Mouse (Mus musculus): ENCODE measurements around the gene Vash2. TPM values are rescaled to one million over a fixed set of nuclear protein-coding genes. Genes with fewer than 3 reads are reported as not detected.
"Not testable (repeated sequence)": the region's sequence is repeated elsewhere in the genome, so short reads cannot be mapped to it uniquely, and the experiment has no call there.

Vash2 gene
- 14.0 and 15.7 TPM in 2 replicates for polyA plus RNA-seq (2015; fragmentation: Nextera tagmentation; extraction: Ambion mirVana)

DNA sequence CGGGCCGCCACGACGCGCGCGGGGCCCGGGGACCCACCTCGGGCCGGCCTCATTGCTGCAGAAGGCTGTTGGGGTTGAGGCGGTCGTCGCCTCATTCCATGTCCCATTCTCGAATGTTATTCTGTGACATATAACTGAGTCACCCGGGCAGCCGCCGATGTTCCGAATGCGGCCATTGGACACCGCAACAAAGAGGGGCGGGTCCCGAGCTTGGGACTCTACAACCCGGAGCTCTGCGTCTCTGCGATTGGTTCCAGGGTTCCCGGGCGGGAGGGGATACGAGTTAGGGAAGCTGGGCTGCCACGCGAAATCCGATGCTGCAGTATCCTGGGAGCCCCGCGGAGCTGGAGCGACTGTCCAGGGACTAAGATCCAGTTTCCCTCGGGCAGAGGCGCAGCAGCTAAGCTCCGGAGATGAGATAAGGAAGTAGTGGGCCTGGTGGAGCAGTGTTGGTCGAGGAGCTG lies at the start of gene Vash2:
TSS of gene Vash2 (minus strand) at position 197 of the 464 bp plus-strand sequence.
- H3K36me3 ChIP-seq (ENCODE audit: insufficient read depth, low read length) = no peaks in the 10 kb centered on the region
- H3K4me1 ChIP-seq (replicated peaks; ENCODE audit: insufficient read depth, low read length) = peaks cover 14% of the 10 kb centered on the region; the same call in 1 of the 2 replicates
- no peak for TF ChIP-seq CTCF (IDR thresholded peaks at IDR 0.05; ENCODE audit: low read depth)
- H3K27ac ChIP-seq = peak within 1 kb of the TSS; percentile 37; the same call in 1 of the 2 replicates
- ATAC-seq (replicated peaks; ENCODE audit: low FRiP score, low read depth) (peak; percentile 94), DNase-seq (ENCODE audit: low spot score) (peak; percentile 97)
- no peaks in the 10 kb centered on the region for H3K27me3 ChIP-seq (ENCODE audit: insufficient read depth, low read length)
- peak within 1 kb of the TSS; percentile 52 for H3K4me3 ChIP-seq (replicated peaks; ENCODE audit: low read depth, low read length)
- peak within 1 kb of the TSS; percentile 65 for H3K9ac ChIP-seq (ENCODE audit: low read depth, low read length)
- peak within 1 kb of the TSS; percentile 89 for H3K4me2 ChIP-seq (ENCODE audit: low read length)
- WGBS = 0% methylated on average over 33 of the region's 38 CpGs
- H3K9me3 ChIP-seq (replicated peaks; ENCODE audit: low read length) = no peaks in the 10 kb centered on the region

DNA sequence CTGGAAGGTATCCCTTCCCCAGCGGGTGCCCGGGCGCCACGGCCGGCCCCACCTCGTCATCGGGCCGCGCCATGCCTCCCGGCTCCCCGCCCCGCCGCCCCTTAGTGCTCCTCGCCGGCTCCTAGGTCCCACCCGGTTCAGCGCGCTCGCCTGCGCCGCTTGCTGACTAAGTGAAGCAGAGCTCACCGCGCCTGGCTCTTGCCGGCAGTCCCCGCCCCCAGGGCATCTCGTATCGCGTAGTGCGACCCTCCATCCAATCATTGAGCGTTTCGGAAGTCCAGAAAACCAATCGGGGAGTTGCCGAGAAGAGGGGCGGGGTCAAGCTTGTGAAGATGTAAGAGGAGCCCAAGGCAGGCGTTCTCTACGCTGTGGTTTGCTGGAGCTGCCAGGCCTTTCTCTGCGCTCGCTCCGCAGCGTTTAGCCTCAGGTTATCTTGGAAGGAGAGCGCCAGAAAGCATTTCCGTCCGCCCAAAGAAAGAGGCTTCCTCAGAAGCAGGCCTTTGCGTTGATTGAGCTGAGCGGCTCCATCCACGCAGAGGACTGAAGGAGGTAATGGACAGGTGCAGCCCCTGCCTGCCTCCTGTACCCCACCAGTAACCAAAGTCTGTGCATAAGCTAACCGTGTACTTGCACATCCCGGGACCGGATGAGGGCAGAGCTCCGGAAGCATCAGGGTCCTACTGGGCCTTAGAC lies 47.1 kb upstream of the Vash2 start, which contains the start of gene Flvcr1:
TSS of gene Flvcr1 (minus strand) at position 138 of the 693 bp plus-strand sequence.
- DNase-seq (ENCODE audit: low spot score) (peak; percentile 100), ATAC-seq (replicated peaks; ENCODE audit: low FRiP score, low read depth) (peak; percentile 98)
- peak; percentile 42; the same call in 1 of the 2 replicates for TF ChIP-seq CTCF (IDR thresholded peaks at IDR 0.05; ENCODE audit: low read depth)
- H3K4me1 ChIP-seq (replicated peaks; ENCODE audit: insufficient read depth, low read length) = peaks cover 16% of the 10 kb centered on the region
- no peaks in the 10 kb centered on the region for H3K36me3 ChIP-seq (ENCODE audit: insufficient read depth, low read length)
- WGBS = under 1% methylated on average over 50 of the region's 50 CpGs
- no peaks in the 10 kb centered on the region for H3K9me3 ChIP-seq (replicated peaks; ENCODE audit: low read length)
- peak within 1 kb of the TSS; percentile 98 for H3K4me2 ChIP-seq (ENCODE audit: low read length)
- peak within 1 kb of the TSS; percentile 89 for H3K9ac ChIP-seq (ENCODE audit: low read depth, low read length)
- peak within 1 kb of the TSS; percentile 87 for H3K27ac ChIP-seq
- no peaks in the 10 kb centered on the region for H3K27me3 ChIP-seq (ENCODE audit: insufficient read depth, low read length)
- peak within 1 kb of the TSS; percentile 76 for H3K4me3 ChIP-seq (replicated peaks; ENCODE audit: low read depth, low read length)

DNA sequence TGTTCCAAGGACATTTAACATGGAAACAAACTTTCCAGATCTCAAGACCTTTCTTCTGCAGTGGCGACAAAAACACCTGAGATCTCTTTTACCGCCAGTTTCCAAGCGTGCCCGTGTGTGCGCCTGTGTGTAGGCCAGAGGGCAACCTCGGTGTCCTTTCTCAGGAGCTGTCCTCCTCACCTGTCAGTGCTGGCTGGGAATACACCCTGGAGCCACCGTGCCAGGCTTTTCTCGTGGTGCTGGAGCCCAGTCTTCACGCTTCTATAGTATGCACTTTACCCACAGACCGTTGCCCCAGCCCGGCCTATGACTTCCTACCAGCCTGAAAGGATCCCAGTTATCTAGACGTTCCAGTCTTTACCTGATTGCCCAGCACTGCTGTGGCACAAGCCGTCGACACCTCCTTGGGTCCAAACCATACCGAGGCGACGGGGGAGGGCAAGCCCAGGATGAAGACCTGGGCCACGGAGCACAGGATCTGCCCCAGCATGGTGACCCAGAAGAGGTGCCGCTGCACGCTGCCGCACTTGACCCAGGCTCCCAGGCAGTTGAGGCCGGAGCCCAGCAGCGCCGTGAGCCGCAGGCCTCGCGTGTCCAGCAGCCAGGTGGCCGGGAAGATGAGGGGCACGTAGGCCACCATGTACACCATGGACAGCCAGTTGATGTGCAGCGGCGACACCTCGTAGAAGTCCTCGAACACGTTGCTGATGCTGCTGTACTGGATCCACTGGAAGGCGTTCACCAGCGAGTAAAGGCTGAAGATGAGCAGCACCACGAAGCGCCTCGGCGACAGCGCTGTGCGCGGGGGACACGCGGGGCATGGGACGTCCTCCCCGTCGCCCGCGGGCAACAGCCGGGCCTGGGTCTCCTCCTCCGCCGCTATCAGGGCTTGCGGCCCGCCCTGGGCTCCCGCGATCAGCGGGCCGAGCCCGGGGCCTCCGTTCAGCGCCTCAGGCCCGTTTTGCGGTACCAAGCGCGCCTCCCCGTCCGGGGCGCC lies 46.2 kb upstream of the Vash2 start:
- H3K4me2 ChIP-seq (ENCODE audit: low read length) = peak overlapping the region; percentile 98
- WGBS = 2% methylated on average over 64 of the region's 69 CpGs

DNA sequence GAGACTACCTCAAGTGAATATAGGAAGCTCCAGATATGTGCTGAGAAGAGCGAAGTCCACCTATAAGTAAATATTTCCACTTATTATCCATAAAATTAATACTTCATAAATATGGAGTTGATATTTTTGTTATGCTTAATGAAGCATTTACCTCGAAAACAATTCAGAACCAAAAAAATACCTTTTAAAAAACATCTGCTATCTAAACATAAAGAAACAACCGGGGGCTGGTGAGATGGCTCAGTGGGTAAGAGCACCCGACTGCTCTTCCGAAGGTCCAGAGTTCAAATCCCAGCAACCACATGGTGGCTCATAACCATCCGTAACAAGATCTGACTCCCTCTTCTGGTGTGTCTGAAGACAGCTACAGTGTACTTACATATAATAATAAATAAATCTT lies 44.7 kb upstream of the Vash2 start:
- H3K4me3 ChIP-seq (replicated peaks; ENCODE audit: low read depth, low read length); H3K4me2 ChIP-seq (ENCODE audit: low read length); H3K9ac ChIP-seq (ENCODE audit: low read depth, low read length); H3K9me3 ChIP-seq (replicated peaks; ENCODE audit: low read length); H3K27me3 ChIP-seq (ENCODE audit: insufficient read depth, low read length); H3K36me3 ChIP-seq (ENCODE audit: insufficient read depth, low read length); H3K27ac ChIP-seq; DNase-seq (ENCODE audit: low spot score); ATAC-seq (replicated peaks; ENCODE audit: low FRiP score, low read depth): not testable (repeated sequence)
- H3K4me1 ChIP-seq (replicated peaks; ENCODE audit: insufficient read depth, low read length) = peaks cover 14% of the 10 kb centered on the region
- 89% methylated on average over 5 of the region's 6 CpGs for WGBS

More for the DNA sequence above, 46.2 kb upstream of the Vash2 start:
- Histone ChIP-seq H3K4me1 (replicated peaks; ENCODE audit: insufficient read depth, low read length) (peaks cover 16% of the 10 kb centered on the region), H3K27ac (peak overlapping the region; percentile 87), H3K9ac (ENCODE audit: low read depth, low read length) (peak overlapping the region; percentile 89), H3K27me3 (ENCODE audit: insufficient read depth, low read length) (no peaks in the 10 kb centered on the region), H3K9me3 (replicated peaks; ENCODE audit: low read length) (no peaks in the 10 kb centered on the region), H3K4me3 (replicated peaks; ENCODE audit: low read depth, low read length) (peak overlapping the region; percentile 76), H3K36me3 (ENCODE audit: insufficient read depth, low read length) (no peaks in the 10 kb centered on the region)
- ATAC-seq (replicated peaks; ENCODE audit: low FRiP score, low read depth) (no peak; the same call in 1 of the 2 replicates), DNase-seq (ENCODE audit: low spot score) (peak; percentile 38)
- no peak for TF ChIP-seq CTCF (IDR thresholded peaks at IDR 0.05; ENCODE audit: low read depth)

DNA sequence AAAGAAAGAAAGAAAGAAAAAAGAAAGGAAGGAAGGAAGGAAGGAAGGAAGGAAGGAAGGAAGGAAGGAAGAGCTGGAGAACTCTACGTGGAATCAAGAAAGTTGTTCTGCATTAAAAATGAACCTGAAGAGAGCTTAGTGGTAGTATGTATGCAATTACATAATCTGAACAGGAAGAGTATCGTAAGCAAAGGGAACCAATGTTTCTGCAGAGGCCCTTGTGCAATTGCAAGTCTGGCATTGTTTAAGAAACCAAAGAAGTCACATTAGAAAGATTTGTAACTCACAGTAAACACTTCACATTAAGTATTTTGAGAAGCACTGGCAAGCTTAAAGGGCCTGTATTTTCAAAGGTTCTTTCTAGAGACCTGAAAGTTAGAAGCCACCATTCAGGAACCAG lies 44.0 kb upstream of the Vash2 start:
- Histone ChIP-seq H3K4me3 (replicated peaks; ENCODE audit: low read depth, low read length) (no peak overlapping the region), H3K27me3 (ENCODE audit: insufficient read depth, low read length) (no peaks in the 10 kb centered on the region), H3K9ac (ENCODE audit: low read depth, low read length) (no peak overlapping the region), H3K4me2 (ENCODE audit: low read length) (no peak overlapping the region), H3K9me3 (replicated peaks; ENCODE audit: low read length) (no peaks in the 10 kb centered on the region), H3K36me3 (ENCODE audit: insufficient read depth, low read length) (no peaks in the 10 kb centered on the region), H3K4me1 (replicated peaks; ENCODE audit: insufficient read depth, low read length) (peaks cover 14% of the 10 kb centered on the region), H3K27ac (no peak overlapping the region)
- ATAC-seq (replicated peaks; ENCODE audit: low FRiP score, low read depth) (no peak), DNase-seq (ENCODE audit: low spot score) (no peak)
- WGBS = 78% methylated on average over 2 of the region's 2 CpGs
- TF ChIP-seq CTCF (IDR thresholded peaks at IDR 0.05; ENCODE audit: low read depth) = no peak

DNA sequence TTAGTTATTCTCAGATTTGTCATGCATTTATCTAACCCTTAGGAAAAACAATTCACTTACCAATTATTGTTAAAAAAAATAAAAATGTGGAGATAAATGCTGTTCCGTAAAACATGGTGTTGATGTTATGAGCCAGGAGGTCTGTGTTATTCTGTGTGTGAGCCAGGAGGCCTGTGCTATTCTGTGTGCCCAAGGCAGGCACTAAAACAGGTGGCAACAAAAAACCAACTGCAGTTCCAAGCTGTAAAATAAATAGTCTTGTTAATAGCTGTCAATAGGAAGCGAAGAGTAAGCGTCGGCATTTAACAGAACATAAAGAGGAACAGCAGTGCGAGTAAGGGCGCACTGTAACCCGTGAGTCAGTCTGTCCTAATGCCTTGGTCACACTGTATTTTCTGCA lies 41.9 kb upstream of the Vash2 start:
- no peak for DNase-seq (ENCODE audit: low spot score)

More for the DNA sequence above, 41.9 kb upstream of the Vash2 start:
- Histone ChIP-seq H3K27me3 (ENCODE audit: insufficient read depth, low read length) (no peaks in the 10 kb centered on the region), H3K9me3 (replicated peaks; ENCODE audit: low read length) (no peaks in the 10 kb centered on the region), H3K9ac (ENCODE audit: low read depth, low read length) (no peak overlapping the region), H3K4me1 (replicated peaks; ENCODE audit: insufficient read depth, low read length) (peaks cover 7% of the 10 kb centered on the region; the same call in 1 of the 2 replicates), H3K36me3 (ENCODE audit: insufficient read depth, low read length) (no peaks in the 10 kb centered on the region), H3K4me2 (ENCODE audit: low read length) (no peak overlapping the region), H3K27ac (no peak overlapping the region), H3K4me3 (replicated peaks; ENCODE audit: low read depth, low read length) (no peak overlapping the region)
- 81% methylated on average over 7 of the region's 7 CpGs for WGBS
- ATAC-seq (replicated peaks; ENCODE audit: low FRiP score, low read depth) = no peak
- TF ChIP-seq CTCF (IDR thresholded peaks at IDR 0.05; ENCODE audit: low read depth) = no peak

All from kidney, postnatal 0 days (tissue).